Mouse (Mus musculus): ENCODE results near the gene Aarsd1.
"Not testable (repeated sequence)": the region's sequence is repeated elsewhere in the genome, so short reads cannot be mapped to it uniquely, and the experiment has no call there.

The Aarsd1 gene

GRCm38 (mm10) chr11:101378926-101379325 is 38.5 kb downstream of the Aarsd1 start:
- no peak for DNase-seq (ENCODE audit: low read depth, low spot score)

GRCm38 (mm10) chr11:101378196-101378595 is 39.2 kb downstream of the Aarsd1 start:
- not testable (repeated sequence) for DNase-seq (ENCODE audit: low read depth, low spot score)

- no peak for DNase-seq (ENCODE audit: low read depth, low spot score)
Measured at GRCm38 (mm10) chr11:101374421-101374938, 42.9 kb downstream of the Aarsd1 start.

GRCm38 (mm10) chr11:101370141-101370540 is 47.3 kb downstream of the Aarsd1 start:
- DNase-seq (ENCODE audit: low read depth, low spot score) = no peak

GRCm38 (mm10) chr11:101367326-101367935 is 50.0 kb downstream of the Aarsd1 start, which contains the start of gene G6pc:
TSS of gene G6pc (plus strand) at chr11:101367561.
- no peak for DNase-seq (ENCODE audit: low read depth, low spot score)

- no peak for DNase-seq (ENCODE audit: low read depth, low spot score)
Measured at GRCm38 (mm10) chr11:101364531-101364931, 52.9 kb downstream of the Aarsd1 start.

- DNase-seq (ENCODE audit: low read depth, low spot score) = no peak
Measured at GRCm38 (mm10) chr11:101360651-101361113, 56.7 kb downstream of the Aarsd1 start.

GRCm38 (mm10) chr11:101359776-101360175 is 57.6 kb downstream of the Aarsd1 start:
- no peak for DNase-seq (ENCODE audit: low read depth, low spot score)

GRCm38 (mm10) chr11:101357505-101358182 is 59.8 kb downstream of the Aarsd1 start:
- no peak for DNase-seq (ENCODE audit: low read depth, low spot score)
